Mouse (Mus musculus) CH12.LX (cell line): ENCODE results near the gene Ptgr1. TPM values are rescaled to one million over a fixed set of nuclear protein-coding genes. Genes with fewer than 3 reads are reported as not detected.

Experiments
- DNase-seq: peaks from one replicate; pipeline ENCODE4 v3.0.0-alpha.2; 2013; ENCODE audit errors: extremely low read depth
- H3K27ac ChIP-seq: 2 replicates; pipeline ENCODE4 v1.5.1; 2012; ENCODE audit warnings: low read depth, mild to moderate bottlenecking, control low read depth, moderate library complexity; ENCODE audit not compliant: insufficient read depth
- H3K27me3 ChIP-seq: replicated peaks from 2 replicates; pipeline ENCODE3; 2012; ENCODE audit warnings: inconsistent platforms
- H3K36me3 ChIP-seq, 2 experiments: replicated peaks in 1 of 2; 2 replicates each; pipeline versions ENCODE3 to v1.6.1; 2012; ENCODE audit warnings: inconsistent platforms in 1 of 2, low read length in 1 of 2, mild to moderate bottlenecking in 1 of 2, mixed read lengths in 1 of 2, moderate library complexity in 1 of 2; ENCODE audit not compliant: control insufficient read depth in 1 of 2, insufficient read depth in 1 of 2
- H3K4me1 ChIP-seq, 2 experiments: 2 replicates each; pipeline ENCODE4 v1.6.1; 2012; ENCODE audit warnings: inconsistent platforms in 1 of 2, moderate library complexity in 1 of 2; ENCODE audit not compliant: insufficient read depth in 2 of 2, control insufficient read depth in 1 of 2
- H3K4me2 ChIP-seq: 2 replicates; pipeline ENCODE4 v1.6.1; 2012; ENCODE audit warnings: low read depth, mild to moderate bottlenecking, control low read depth; ENCODE audit not compliant: poor library complexity, insufficient read depth, severe bottlenecking
- H3K4me3 ChIP-seq, 3 experiments: fragments of 150-350 bp in 1 of 3; sonication (generic) in 1 of 3; replicated peaks in 1 of 3; 2 replicates each; pipeline versions ENCODE3 to v1.5.1; 2011 to 2012; ENCODE audit warnings: low read depth in 2 of 3, low read length in 2 of 3, mild to moderate bottlenecking in 2 of 3, moderate library complexity in 2 of 3, control low read depth in 1 of 3, improper control_type of control experiment in 1 of 3, inconsistent platforms in 1 of 3, mixed read lengths in 1 of 3; ENCODE audit not compliant: poor library complexity in 1 of 3
- H3K79me2 ChIP-seq: replicated peaks from 2 replicates; pipeline ENCODE4 v1.6.1; 2012; ENCODE audit warnings: mild to moderate bottlenecking, moderate library complexity; ENCODE audit not compliant: control insufficient read depth, poor library complexity, insufficient read depth, severe bottlenecking; ENCODE audit errors: extremely low read depth
- H3K9ac ChIP-seq: 2 replicates; pipeline ENCODE4 v1.6.1; 2012; ENCODE audit warnings: low read depth, mild to moderate bottlenecking, control low read depth, moderate library complexity; ENCODE audit not compliant: insufficient read depth
- H3K9me3 ChIP-seq: replicated peaks from 2 replicates; pipeline ENCODE3; 2012; ENCODE audit warnings: low read length, inconsistent platforms, mixed read lengths
- CHD1 ChIP-seq: IDR thresholded peaks from 2 replicates; pipeline ENCODE4 v1.6.1; 2012; ENCODE audit warnings: low read depth, low read length, improper control_type of control experiment, inconsistent platforms
- ELF1 ChIP-seq: IDR thresholded peaks from 2 replicates; pipeline ENCODE4 v1.6.1; 2014; ENCODE audit warnings: low read depth, mild to moderate bottlenecking, inconsistent platforms, low read length, improper control_type of control experiment
- EP300 ChIP-seq: IDR thresholded peaks from 2 replicates; pipeline ENCODE4 v1.6.1; 2011; ENCODE audit warnings: low read length, improper control_type of control experiment
- ETS1 ChIP-seq: conservative IDR thresholded peaks from 2 replicates; pipeline ENCODE4 v1.6.1; 2012; ENCODE audit warnings: low read depth, mild to moderate bottlenecking, inconsistent platforms, low read length, improper control_type of control experiment, moderate library complexity
- GABPA ChIP-seq: IDR thresholded peaks from 2 replicates; pipeline ENCODE4 v1.6.1; 2012; ENCODE audit warnings: low read depth, low read length, improper control_type of control experiment, inconsistent platforms; ENCODE audit not compliant: insufficient replicate concordance
- IRF4 ChIP-seq: IDR thresholded peaks from 2 replicates; pipeline ENCODE4 v1.6.1; 2014; ENCODE audit warnings: low read depth, mild to moderate bottlenecking, inconsistent platforms, low read length, improper control_type of control experiment
- JUN ChIP-seq: IDR thresholded peaks from 2 replicates; pipeline ENCODE4 v1.6.1; 2011; ENCODE audit warnings: low read depth, mild to moderate bottlenecking, low read length, improper control_type of control experiment, moderate library complexity; ENCODE audit not compliant: insufficient read depth
- JUND ChIP-seq: conservative IDR thresholded peaks from 2 replicates; pipeline ENCODE4 v1.6.1; 2011; ENCODE audit warnings: low read depth, low read length, improper control_type of control experiment
- KAT2A ChIP-seq: IDR thresholded peaks from 2 replicates; pipeline ENCODE4 v1.6.1; 2012; ENCODE audit warnings: low read length, improper control_type of control experiment, inconsistent platforms; ENCODE audit not compliant: insufficient replicate concordance
- MAFK ChIP-seq: IDR thresholded peaks from 2 replicates; pipeline ENCODE4 v1.6.1; 2011; ENCODE audit warnings: low read length, improper control_type of control experiment; ENCODE audit not compliant: insufficient replicate concordance
- MAX ChIP-seq: IDR thresholded peaks from 2 replicates; pipeline ENCODE4 v1.6.1; 2011; ENCODE audit warnings: low read length, improper control_type of control experiment
- MAZ ChIP-seq: IDR thresholded peaks from 2 replicates; pipeline ENCODE4 v1.6.1; 2012; ENCODE audit warnings: low read depth, mild to moderate bottlenecking, inconsistent platforms, low read length, improper control_type of control experiment, moderate library complexity
- MEF2A ChIP-seq: IDR thresholded peaks from 2 replicates; pipeline ENCODE4 v1.6.1; 2014; ENCODE audit warnings: low read depth, mild to moderate bottlenecking, inconsistent platforms, low read length, improper control_type of control experiment, borderline replicate concordance
- PAX5 ChIP-seq: IDR thresholded peaks from 2 replicates; pipeline ENCODE4 v1.6.1; 2012; ENCODE audit warnings: low read length, inconsistent platforms, mixed read lengths
- POLR2A ChIP-seq: IDR thresholded peaks from 2 replicates; pipeline ENCODE4 v1.6.1; 2011; ENCODE audit warnings: low read depth, mild to moderate bottlenecking, improper control_type of control experiment, low read length
- RAD21 ChIP-seq: IDR thresholded peaks from 2 replicates; pipeline ENCODE4 v1.6.1; 2011; ENCODE audit warnings: low read depth, mild to moderate bottlenecking, low read length, improper control_type of control experiment, moderate library complexity
- RCOR1 ChIP-seq: conservative IDR thresholded peaks from 2 replicates; pipeline ENCODE4 v1.6.1; 2012; ENCODE audit warnings: low read depth, mild to moderate bottlenecking, inconsistent platforms, low read length, improper control_type of control experiment
- SIN3A ChIP-seq: IDR thresholded peaks from 2 replicates; pipeline ENCODE4 v1.6.1; 2012; ENCODE audit warnings: low read length, improper control_type of control experiment, inconsistent platforms
- SMC3 ChIP-seq: IDR thresholded peaks from 2 replicates; pipeline ENCODE4 v1.6.1; 2011; ENCODE audit warnings: low read depth, low read length, improper control_type of control experiment
- TCF12 ChIP-seq: IDR thresholded peaks from 2 replicates; pipeline ENCODE4 v1.6.1; 2014; ENCODE audit warnings: low read depth, mild to moderate bottlenecking, inconsistent platforms, low read length, improper control_type of control experiment
- UBTF ChIP-seq: IDR thresholded peaks from 2 replicates; pipeline ENCODE4 v1.6.1; 2012; ENCODE audit warnings: low read depth, mild to moderate bottlenecking, inconsistent platforms, low read length, improper control_type of control experiment, moderate library complexity
- USF1 ChIP-seq: IDR thresholded peaks from 2 replicates; pipeline ENCODE4 v1.6.1; 2014; ENCODE audit warnings: low read depth, mild to moderate bottlenecking, inconsistent platforms, low read length, improper control_type of control experiment
- USF2 ChIP-seq: conservative IDR thresholded peaks from 2 replicates; pipeline ENCODE4 v1.6.1; 2011; ENCODE audit warnings: low read depth, low read length, improper control_type of control experiment
- ZC3H11A ChIP-seq: IDR thresholded peaks from 2 replicates; pipeline ENCODE4 v1.6.1; 2012; ENCODE audit warnings: low read depth, mild to moderate bottlenecking, inconsistent platforms, low read length, improper control_type of control experiment
- ZNF384 ChIP-seq: IDR thresholded peaks from 2 replicates; pipeline ENCODE4 v1.6.1; 2012; ENCODE audit warnings: low read depth, low read length, improper control_type of control experiment, inconsistent platforms
- dilution Hi-C: fragments of 300-500 bp; cut with MboI; formaldehyde crosslinking; loops from 2 replicates; pipeline ENCODE4 v1.14.3; 2020; ENCODE audit warnings: low sequenced_read_pairs; ENCODE audit not compliant: extremely low pct_unique_long_range_greater_than_20kb, extremely low pct_ligation_motif_present
- in situ Hi-C: fragments of 300-500 bp; cut with MboI; formaldehyde crosslinking; loops from 3 replicates; pipeline ENCODE4 v1.14.3; 2019; ENCODE audit warnings: low sequenced_read_pairs, low pct_ligation_motif_present, low pct_unique_long_range_greater_than_20kb, mixed read lengths
- polyA plus RNA-seq: library from polyadenylated mRNA; unstranded; fragments of >175 nt; gene quantifications from 2 replicates; pipeline ENCODE4 v1.2.1, GENCODE M21; 2012; ENCODE audit warnings: low read depth; ENCODE audit not compliant: insufficient read length
- total RNA-seq, 2 experiments: library from RNA; depleted of rRNA; stranded (reverse); fragments of 300-350 nt in 1 of 2; fragments of >200 nt in 1 of 2; gene quantifications; 2 replicates each; pipeline ENCODE4 v1.2.3; 2012 to 2014

The Ptgr1 gene
- total and polyA plus RNA-seq, 3 experiments = 2.4 to 7.2 (median 4.0) TPM

- Histone ChIP-seq H3K4me2 (no peak overlapping the region), H3K79me2 (peaks cover 18% of the 10 kb centered on the region), H3K27ac (no peak overlapping the region), H3K9me3 (no peaks in the 10 kb centered on the region), H3K4me1 (peaks cover 18 to 69% of the 10 kb centered on the region in 2 experiments), H3K27me3 (no peaks in the 10 kb centered on the region), H3K4me3 (no peak overlapping the region), H3K36me3 (peaks cover 0 to 2% of the 10 kb centered on the region in 2 experiments), H3K9ac (no peak overlapping the region)
- no peak for TF ChIP-seq USF1
- no peak for TF ChIP-seq RAD21
- TF ChIP-seq USF2 = no peak
- no peak for TF ChIP-seq JUND
- TF ChIP-seq SMC3 = no peak
- no peak for TF ChIP-seq PAX5
- TF ChIP-seq KAT2A = no peak
- no peak for TF ChIP-seq ELF1
- no peak for TF ChIP-seq MAFK
- no peak for TF ChIP-seq SIN3A
- no peak for TF ChIP-seq ZC3H11A
- TF ChIP-seq MAX = no peak
- no peak for TF ChIP-seq TCF12
- no peak for TF ChIP-seq POLR2A
- no peak for TF ChIP-seq MEF2A
- dilution Hi-C loops (no loop called here), in situ Hi-C loops (no loop called here)
- DNase-seq = no peak
Measured at GRCm38 (mm10) chr4:59007016-59007415, 20.1 kb upstream of the Ptgr1 start.

- no peak overlapping the region for H3K4me3 ChIP-seq
- H3K4me1 ChIP-seq = peaks cover 18 to 69% of the 10 kb centered on the region in 2 experiments
- no peak overlapping the region for H3K27ac ChIP-seq
- peak overlapping the region; percentile 7; the same call in 1 of the 2 replicates for H3K4me2 ChIP-seq
- TF ChIP-seq ETS1 = no peak
- no peak for TF ChIP-seq IRF4
- no peak for TF ChIP-seq RCOR1
- no peak for TF ChIP-seq GABPA
- TF ChIP-seq MEF2A = no peak
- no peak for TF ChIP-seq EP300
- no peak for TF ChIP-seq JUN
- TF ChIP-seq CHD1 = no peak
- TF ChIP-seq PAX5 = no peak
- TF ChIP-seq MAZ = no peak
- no peak for TF ChIP-seq UBTF
- TF ChIP-seq ZNF384 = no peak
- H3K9ac ChIP-seq = no peak overlapping the region
- H3K27me3 ChIP-seq = no peaks in the 10 kb centered on the region
- H3K36me3 ChIP-seq = peaks cover 0 to under 1% of the 10 kb centered on the region in 2 experiments
- dilution Hi-C loops = no loop called here
- peaks cover 18% of the 10 kb centered on the region for H3K79me2 ChIP-seq
- no peak for DNase-seq
- in situ Hi-C loops = no loop called here
- no peaks in the 10 kb centered on the region for H3K9me3 ChIP-seq
Measured at GRCm38 (mm10) chr4:59006211-59006610, 19.3 kb upstream of the Ptgr1 start.
